Mouse (Mus musculus) neural tube, embryonic 13.5 days (tissue): ENCODE results near the gene Gm15217. TPM values are rescaled to one million over a fixed set of nuclear protein-coding genes. Genes with fewer than 3 reads are reported as not detected.

Experiments used
- ATAC-seq: fragments of 200-750 bp; cut with Nextera tagmentation; 2 replicates; pipeline ENCODE4 v1.8.0; 2017; ENCODE audit warnings: low read depth, mild to moderate bottlenecking, moderate TSS enrichment, moderate library complexity
- H3K27ac ChIP-seq: fragments of 300-500 bp; sonication (generic); replicated peaks from 2 replicates; pipeline ENCODE4 v1.5.1; 2015; ENCODE audit warnings: moderate library complexity, mild to moderate bottlenecking, inconsistent platforms
- H3K27me3 ChIP-seq: fragments of 300-500 bp; sonication (generic); 2 replicates; pipeline ENCODE4 v1.6.1; 2015; ENCODE audit warnings: mild to moderate bottlenecking, inconsistent platforms
- H3K36me3 ChIP-seq: fragments of 300-500 bp; sonication (generic); 2 replicates; pipeline ENCODE4 v1.6.1; 2015; ENCODE audit warnings: mild to moderate bottlenecking, inconsistent platforms
- H3K4me1 ChIP-seq: fragments of 300-500 bp; sonication (generic); replicated peaks from 2 replicates; pipeline ENCODE4 v1.6.1; 2015; ENCODE audit warnings: inconsistent platforms
- H3K4me2 ChIP-seq: fragments of 300-500 bp; sonication (generic); 2 replicates; pipeline ENCODE4 v1.6.1; 2015; ENCODE audit warnings: inconsistent platforms, mild to moderate bottlenecking, moderate library complexity
- H3K4me3 ChIP-seq: fragments of 300-500 bp; sonication (generic); 2 replicates; pipeline ENCODE4 v1.5.1; 2015; ENCODE audit warnings: mild to moderate bottlenecking, inconsistent platforms
- H3K9ac ChIP-seq: fragments of 300-500 bp; sonication (generic); 2 replicates; pipeline ENCODE4 v1.6.1; 2015; ENCODE audit warnings: moderate library complexity, mild to moderate bottlenecking, inconsistent platforms
- H3K9me3 ChIP-seq: fragments of 300-500 bp; sonication (generic); 2 replicates; pipeline ENCODE4 v1.6.1; 2016; ENCODE audit warnings: inconsistent platforms
- WGBS: fragments of 180-500 bp; shearing (Covaris S2); methylation state at CpG from one replicate; pipeline ENCODE4 v1.1.7; 2015; 5-methylcytosine and 5-hydroxymethylcytosine counted together
- polyA plus RNA-seq: library from polyadenylated mRNA; unstranded; fragments of >200 nt; fragmentation: Nextera tagmentation; extraction: Ambion mirVana; gene quantifications from 2 replicates; pipeline ENCODE4 v1.2.1, GENCODE M21; 2015

Gm15217 gene
- not detected in 2 replicates for polyA plus RNA-seq

- Histone ChIP-seq H3K4me1 (peaks cover 9% of the 10 kb centered on the region), H3K27ac (no peak within 1 kb of the TSS), H3K9me3 (no peaks in the 10 kb centered on the region), H3K27me3 (peaks cover 56% of the 10 kb centered on the region), H3K4me3 (peak within 1 kb of the TSS; percentile 30), H3K36me3 (no peaks in the 10 kb centered on the region), H3K9ac (peak within 1 kb of the TSS; percentile 58), H3K4me2 (peak within 1 kb of the TSS; percentile 60)
- 85% methylated on average over 12 of the region's 12 CpGs for WGBS
- ATAC-seq = no peak
These were observed at the start of gene Gm15217 for GRCm38 (mm10) chr14:46379285-46379684. Gm15217 (plus strand) TSS chr14:46379414.

GRCm38 (mm10) chr14:46333421-46334237 is 45.6 kb upstream of the Gm15217 start:
- ATAC-seq = no peak
- Histone ChIP-seq H3K9ac (no peak overlapping the region), H3K27ac (no peak overlapping the region), H3K4me3 (no peak overlapping the region), H3K36me3 (no peaks in the 10 kb centered on the region), H3K27me3 (no peaks in the 10 kb centered on the region), H3K9me3 (no peaks in the 10 kb centered on the region), H3K4me1 (no peaks in the 10 kb centered on the region), H3K4me2 (no peak overlapping the region)
- 87% methylated on average over 8 of the region's 8 CpGs for WGBS

DNA sequence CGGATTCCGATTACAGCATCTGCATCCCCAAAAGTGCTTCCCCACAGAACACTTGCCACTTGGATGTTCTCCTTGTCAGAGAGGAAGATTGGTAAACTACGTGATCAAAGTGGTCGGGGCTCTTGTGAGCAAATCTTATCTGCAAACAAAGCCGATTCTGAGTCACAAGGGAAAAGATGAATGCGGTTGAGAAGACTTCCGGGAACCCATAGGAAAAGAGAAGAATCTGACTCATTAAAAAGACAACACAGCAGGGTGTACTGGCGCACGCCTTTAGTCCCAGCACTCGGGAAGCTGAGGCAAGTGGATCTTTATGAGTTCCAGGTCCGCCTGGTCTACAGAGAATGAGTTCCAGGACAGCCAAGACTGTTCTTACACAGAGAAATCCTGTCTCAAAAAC is 40.4 kb upstream of the Gm15217 start:
- Histone ChIP-seq H3K4me1 (no peaks in the 10 kb centered on the region), H3K9ac (no peak overlapping the region), H3K4me3 (no peak overlapping the region), H3K27me3 (no peaks in the 10 kb centered on the region), H3K4me2 (no peak overlapping the region), H3K36me3 (no peaks in the 10 kb centered on the region), H3K27ac (no peak overlapping the region), H3K9me3 (no peaks in the 10 kb centered on the region)
- no peak for ATAC-seq
- 84% methylated on average over 11 of the region's 11 CpGs for WGBS

GRCm38 (mm10) chr14:46344750-46345149 is 34.5 kb upstream of the Gm15217 start:
- H3K9me3 ChIP-seq = 0 out of 2 replicates have a peak, but pooled peaks cover 4% of the 10 kb centered on the region
- H3K4me1 ChIP-seq = no peaks in the 10 kb centered on the region
- no peak overlapping the region for H3K4me2 ChIP-seq
- H3K4me3 ChIP-seq = no peak overlapping the region
- H3K27me3 ChIP-seq = no peaks in the 10 kb centered on the region
- H3K36me3 ChIP-seq = no peaks in the 10 kb centered on the region
- no peak overlapping the region for H3K9ac ChIP-seq
- no peak overlapping the region for H3K27ac ChIP-seq
- ATAC-seq = no peak

GRCm38 (mm10) chr14:46357286-46357685 is 21.9 kb upstream of the Gm15217 start:
- Histone ChIP-seq H3K27ac (no peak overlapping the region), H3K9me3 (no peaks in the 10 kb centered on the region), H3K4me2 (no peak overlapping the region), H3K4me3 (no peak overlapping the region), H3K4me1 (no peaks in the 10 kb centered on the region), H3K27me3 (no peaks in the 10 kb centered on the region), H3K9ac (no peak overlapping the region), H3K36me3 (no peaks in the 10 kb centered on the region)
- ATAC-seq = no peak
- 81% methylated on average over 7 of the region's 7 CpGs for WGBS

DNA sequence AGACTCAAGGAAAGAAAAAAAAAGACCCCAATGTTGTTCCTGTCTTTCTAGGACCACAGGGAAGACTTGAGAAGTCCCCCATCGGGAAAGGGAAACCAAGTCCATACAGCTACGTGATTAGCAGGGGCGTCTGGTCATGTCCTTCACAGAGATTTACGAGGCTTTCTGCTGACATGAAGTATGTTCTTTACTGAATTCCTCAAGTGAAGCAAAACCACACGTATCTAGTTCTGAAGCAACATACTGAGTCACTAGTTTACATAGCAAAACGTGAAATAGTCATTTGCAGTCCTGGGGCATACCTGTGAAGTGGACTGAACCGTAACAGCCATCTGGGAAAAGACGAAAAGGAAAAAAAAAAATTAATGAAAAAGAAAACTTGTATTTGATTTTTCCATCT is 21.5 kb upstream of the Gm15217 start:
- Histone ChIP-seq H3K36me3 (no peaks in the 10 kb centered on the region), H3K4me2 (no peak overlapping the region), H3K9ac (no peak overlapping the region), H3K4me3 (no peak overlapping the region), H3K27me3 (no peaks in the 10 kb centered on the region), H3K27ac (no peak overlapping the region), H3K9me3 (no peaks in the 10 kb centered on the region), H3K4me1 (no peaks in the 10 kb centered on the region)
- 74% methylated on average over 8 of the region's 8 CpGs for WGBS
- no peak for ATAC-seq

- Histone ChIP-seq H3K27me3 (no peaks in the 10 kb centered on the region), H3K4me1 (no peaks in the 10 kb centered on the region), H3K9ac (no peak overlapping the region), H3K4me2 (no peak overlapping the region), H3K4me3 (no peak overlapping the region), H3K9me3 (no peaks in the 10 kb centered on the region), H3K36me3 (no peaks in the 10 kb centered on the region), H3K27ac (no peak overlapping the region)
- WGBS = 43% methylated on average over 10 of the region's 10 CpGs
- ATAC-seq = no peak
These were observed 16.0 kb upstream of the Gm15217 start for GRCm38 (mm10) chr14:46363209-46363608.

DNA sequence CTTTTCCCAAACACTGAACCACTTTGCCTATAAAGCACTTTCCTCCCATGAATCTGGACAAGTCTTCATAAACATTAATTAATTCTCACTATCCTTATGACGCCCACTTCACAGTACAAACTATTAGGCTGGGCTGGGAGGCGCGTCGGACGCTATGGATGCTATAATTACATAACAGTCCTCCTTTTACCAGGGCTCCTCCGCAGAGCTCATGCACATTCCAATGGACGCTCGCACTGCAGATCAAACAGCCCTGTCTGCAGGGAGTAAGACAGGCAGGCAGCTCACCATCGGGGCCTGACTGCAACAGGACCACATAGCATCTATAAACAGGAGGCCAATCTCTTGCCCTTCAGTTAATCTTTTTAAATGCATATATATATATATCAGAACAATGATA is 6.8 kb upstream of the Gm15217 start:
- Histone ChIP-seq H3K27me3 (no peaks in the 10 kb centered on the region), H3K4me3 (no peak overlapping the region), H3K9me3 (no peaks in the 10 kb centered on the region), H3K27ac (no peak overlapping the region), H3K36me3 (no peaks in the 10 kb centered on the region), H3K9ac (no peak overlapping the region), H3K4me1 (no peaks in the 10 kb centered on the region), H3K4me2 (no peak overlapping the region)
- no peak for ATAC-seq
- WGBS = 36% methylated on average over 9 of the region's 9 CpGs

DNA sequence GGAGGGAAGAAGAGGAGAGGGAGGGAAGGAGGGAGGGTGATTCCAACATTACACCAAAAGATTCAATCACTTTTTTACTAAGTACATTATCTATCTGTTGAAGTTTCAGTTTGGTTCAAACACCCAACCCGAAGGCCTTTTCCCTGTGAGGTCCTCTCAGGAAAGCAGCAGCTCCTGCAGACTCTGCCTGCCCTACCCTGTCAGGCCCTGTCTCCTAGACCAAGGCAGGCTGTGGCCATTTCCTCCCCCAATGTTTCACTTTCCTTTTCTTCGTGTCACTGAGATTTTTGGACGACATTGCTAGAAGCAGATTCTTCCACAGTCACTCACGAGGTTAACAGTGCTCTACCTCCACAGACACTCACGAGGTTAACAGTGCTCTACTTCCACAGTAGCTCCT is 3.4 kb upstream of the Gm15217 start:
- Histone ChIP-seq H3K4me2 (no peak overlapping the region), H3K4me3 (no peak overlapping the region), H3K27me3 (peaks cover 25% of the 10 kb centered on the region), H3K4me1 (peaks cover 7% of the 10 kb centered on the region), H3K9ac (no peak overlapping the region), H3K36me3 (no peaks in the 10 kb centered on the region), H3K9me3 (no peaks in the 10 kb centered on the region), H3K27ac (no peak overlapping the region)
- no peak for ATAC-seq
- 88% methylated on average over 5 of the region's 5 CpGs for WGBS

GRCm38 (mm10) chr14:46380286-46380721 is 1.1 kb downstream of the Gm15217 start:
- Histone ChIP-seq H3K36me3 (no peaks in the 10 kb centered on the region), H3K4me1 (peaks cover 14% of the 10 kb centered on the region), H3K27me3 (peaks cover 66% of the 10 kb centered on the region), H3K27ac (no peak overlapping the region), H3K9ac (peak overlapping the region; percentile 58), H3K4me2 (peak overlapping the region; percentile 60), H3K9me3 (no peaks in the 10 kb centered on the region), H3K4me3 (peak overlapping the region; percentile 30)
- WGBS = 4% methylated on average over 31 of the region's 31 CpGs
- ATAC-seq = peak; percentile 32; the same call in 1 of the 2 replicates

DNA sequence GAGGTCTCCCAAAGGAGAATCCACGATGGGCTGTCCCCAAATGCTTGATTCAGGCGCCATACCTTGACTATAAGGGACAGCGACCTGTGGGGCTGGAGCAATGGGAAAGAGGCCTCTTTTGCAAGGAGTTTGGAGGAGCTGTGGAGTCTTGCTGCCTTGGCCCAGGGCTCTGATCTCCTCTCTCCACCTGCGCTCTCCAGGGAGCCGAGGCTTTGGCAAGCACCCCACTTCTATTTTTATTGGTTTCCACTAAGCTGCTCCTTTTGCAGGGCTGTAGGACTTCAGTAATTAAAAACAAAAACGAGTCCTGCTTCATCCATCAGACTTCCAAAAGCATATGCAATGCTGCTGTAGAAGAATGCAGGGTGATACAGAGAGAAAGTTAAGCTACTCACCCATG is 2.2 kb downstream of the Gm15217 start:
- 45% methylated on average over 6 of the region's 6 CpGs for WGBS
- no peak overlapping the region for H3K4me2 ChIP-seq
- no peak overlapping the region for H3K9ac ChIP-seq
- peaks cover 78% of the 10 kb centered on the region for H3K27me3 ChIP-seq
- no peaks in the 10 kb centered on the region for H3K36me3 ChIP-seq
- no peak overlapping the region for H3K27ac ChIP-seq
- no peak for ATAC-seq
- no peak overlapping the region for H3K4me3 ChIP-seq
- no peaks in the 10 kb centered on the region for H3K9me3 ChIP-seq
- H3K4me1 ChIP-seq = peaks cover 25% of the 10 kb centered on the region

GRCm38 (mm10) chr14:46384946-46385691 is 5.9 kb downstream of the Gm15217 start:
- Histone ChIP-seq H3K27ac (no peak overlapping the region), H3K9me3 (no peaks in the 10 kb centered on the region), H3K4me2 (peak overlapping the region; percentile 85), H3K27me3 (peaks cover 95% of the 10 kb centered on the region), H3K4me3 (peak overlapping the region; percentile 56), H3K9ac (peak overlapping the region; percentile 60), H3K4me1 (peaks cover 59% of the 10 kb centered on the region), H3K36me3 (no peaks in the 10 kb centered on the region)
- WGBS = 12% methylated on average over 14 of the region's 14 CpGs
- no peak for ATAC-seq
